Mouse (Mus musculus): ENCODE data around the gene Heatr5a.

DNA sequence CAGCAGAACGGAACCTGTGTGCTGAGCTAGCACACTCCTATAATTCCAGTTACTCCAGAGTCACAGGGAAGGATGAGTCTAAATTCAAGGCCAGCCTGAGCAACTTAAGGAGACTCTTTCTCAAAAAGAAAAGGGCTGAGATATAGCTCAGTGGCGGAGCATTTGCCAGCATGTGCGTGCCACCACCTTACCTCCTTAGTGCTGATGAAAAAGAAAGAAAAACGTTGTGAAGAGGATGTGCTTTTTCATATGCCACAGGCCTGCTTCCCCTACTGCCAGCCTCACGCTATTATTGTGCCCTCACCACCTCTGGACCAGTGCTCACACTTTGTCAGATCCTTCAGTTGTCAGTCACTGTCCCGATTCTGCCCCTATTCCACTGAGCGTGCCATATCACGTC, 104.0 kb downstream of the Heatr5a start:
- TF ChIP-seq CTCF (conservative IDR thresholded peaks at IDR 0.05; ENCODE audit: insufficient read depth, insufficient read length, low read depth, low read length), result no peak
- no peak for TF ChIP-seq POLR2A (IDR thresholded peaks at IDR 0.05; ENCODE audit: low read depth, low read length)

All from kidney, adult 2 months (tissue).